In the genomic region with DNA sequence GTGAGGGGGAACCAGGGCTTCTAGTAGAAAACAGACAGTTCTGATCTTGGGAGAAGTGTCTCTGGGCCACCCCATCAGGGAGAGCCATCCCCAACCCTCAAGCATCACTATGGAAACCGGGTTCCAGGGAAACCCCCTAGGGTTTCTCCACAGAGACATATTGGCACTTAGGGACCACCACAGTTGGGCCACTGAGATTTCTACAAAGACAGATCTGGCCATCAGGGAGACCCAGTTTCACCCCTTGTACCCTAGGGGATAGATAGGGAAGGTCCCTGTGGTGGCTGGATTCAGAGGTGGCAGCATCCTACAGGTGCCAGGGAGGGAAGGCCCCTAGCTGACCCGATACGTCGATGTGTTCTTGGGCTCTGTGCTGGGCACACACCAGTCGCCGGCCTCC, we compare ENCODE assay signal across 1 mouse cellular context.
TF ChIP-seq lines count a peak whose summit lies in the region.

No protein-coding gene starts in this region.

TF ChIP-seq in CH12.LX, 34 proteins besides CTCF, POLR2A, EP300 and RAD21:
- peak; percentile 41; the same call in 1 of the 2 replicates for TF ChIP-seq ETS1 (conservative IDR thresholded peaks at IDR 0.05; ENCODE audit: low read depth, low read length)
- no peak for TF ChIP-seq SMC3 (IDR thresholded peaks at IDR 0.05; ENCODE audit: low read depth, low read length)
- no peak for TF ChIP-seq E2F4 (IDR thresholded peaks at IDR 0.05; ENCODE audit: insufficient replicate concordance, low read depth, low read length)
- TF ChIP-seq MAX (IDR thresholded peaks at IDR 0.05; ENCODE audit: low read length), result no peak
- TF ChIP-seq GABPA (IDR thresholded peaks at IDR 0.05; ENCODE audit: insufficient replicate concordance, low read depth, low read length), result no peak
- TF ChIP-seq BHLHE40 (IDR thresholded peaks at IDR 0.05; ENCODE audit: low read depth, low read length), result peak; percentile 34; the same call in 1 of the 2 replicates
- TF ChIP-seq TCF12 (IDR thresholded peaks at IDR 0.05; ENCODE audit: low read depth, low read length), result peak; percentile 50; the same call in 1 of the 2 replicates
